In genomic region chr11:117538732-117539131, GRCm38 (mm10) we compare ENCODE assay signal across 25 mouse cellular contexts. TPM values are rescaled to one million over a fixed set of nuclear protein-coding genes. Genes with fewer than 3 reads are reported as not detected.
DNase-seq lines count a peak whose midpoint lies in the region; ATAC-seq and TF ChIP-seq lines count a peak whose summit lies in the region.
"Had no signal": no experiment of that assay in that cellular context is flagged by ENCODE, and none has a peak within 500 bp of the region (broad histone marks: within the 10 kb centered on the region; RNA-seq: fewer than 3 reads in every experiment).

No protein-coding gene starts in this region.

- ATAC-seq in hindbrain, embryonic 13.5 days (ENCODE audit: low FRiP score): no peak
- ATAC-seq in hindbrain, embryonic 16.5 days: no peak
- ATAC-seq in forebrain, embryonic 14.5 days: no peak; the same call in 1 of the 2 replicates
- ATAC-seq in forebrain, postnatal 0 days: no peak
- ATAC-seq in liver, embryonic 12.5 days: no peak
- ATAC-seq: intestine, embryonic 16.5 days had no signal

- WGBS in hindbrain, embryonic 13.5 days: 51% methylated on average over 5 of the region's 5 CpGs
- WGBS in hindbrain, embryonic 16.5 days: 49% methylated on average over 5 of the region's 5 CpGs
- 63% methylated on average over 5 of the region's 5 CpGs for WGBS in forebrain, embryonic 14.5 days
- WGBS in forebrain, postnatal 0 days: 59% methylated on average over 5 of the region's 5 CpGs
- 71% methylated on average over 5 of the region's 5 CpGs for WGBS in liver, embryonic 12.5 days (ENCODE audit: insufficient replicate concordance)

- H3K4me2 ChIP-seq in hindbrain, embryonic 13.5 days: no peak overlapping the region
- no peak overlapping the region for H3K4me2 ChIP-seq in hindbrain, embryonic 16.5 days (ENCODE audit: low read length)
- H3K4me2 ChIP-seq in forebrain, embryonic 14.5 days (ENCODE audit: low read length): no peak overlapping the region
- H3K4me2 ChIP-seq in forebrain, postnatal 0 days (ENCODE audit: low read depth): no peak overlapping the region
- no peak overlapping the region for H3K4me2 ChIP-seq in liver, embryonic 12.5 days
- H3K4me2 ChIP-seq: embryonic facial prominence, embryonic 15.5 days; heart, embryonic 12.5 days; hindbrain, embryonic 14.5 days had no signal

- 0 out of 2 replicates have a peak overlapping the region, but pooled peaks have one; percentile 19 for H3K27ac ChIP-seq in hindbrain, embryonic 13.5 days
- no peak overlapping the region for H3K27ac ChIP-seq in hindbrain, embryonic 16.5 days (ENCODE audit: low read depth, low read length)
- no peak overlapping the region for H3K27ac ChIP-seq in forebrain, embryonic 14.5 days (ENCODE audit: low read depth, low read length)
- H3K27ac ChIP-seq in forebrain, postnatal 0 days (ENCODE audit: low read depth, low read length): no peak overlapping the region
- H3K27ac ChIP-seq in liver, embryonic 12.5 days: no peak overlapping the region
- H3K27ac ChIP-seq: embryonic facial prominence, embryonic 15.5 days; gastrocnemius, adult 2 months; hindbrain, embryonic 14.5 days had no signal

- no peaks in the 10 kb centered on the region for H3K9me3 ChIP-seq in hindbrain, embryonic 13.5 days
- no peaks in the 10 kb centered on the region for H3K9me3 ChIP-seq in hindbrain, embryonic 16.5 days (ENCODE audit: control insufficient read depth, low read length)
- no peaks in the 10 kb centered on the region for H3K9me3 ChIP-seq in forebrain, embryonic 14.5 days (replicated peaks; ENCODE audit: control insufficient read depth, low read length)
- H3K9me3 ChIP-seq in forebrain, postnatal 0 days (ENCODE audit: low read length): no peaks in the 10 kb centered on the region
- no peaks in the 10 kb centered on the region for H3K9me3 ChIP-seq in liver, embryonic 12.5 days (replicated peaks)
- H3K9me3 ChIP-seq: embryonic facial prominence, embryonic 15.5 days; heart, embryonic 12.5 days had no signal

- H3K4me3 ChIP-seq in hindbrain, embryonic 13.5 days: no peak overlapping the region
- no peak overlapping the region for H3K4me3 ChIP-seq in hindbrain, embryonic 16.5 days (ENCODE audit: low read length)
- H3K4me3 ChIP-seq in forebrain, embryonic 14.5 days (ENCODE audit: low read depth, low read length): no peak overlapping the region
- no peak overlapping the region for H3K4me3 ChIP-seq in forebrain, postnatal 0 days (ENCODE audit: low read depth, low read length)
- no peak overlapping the region for H3K4me3 ChIP-seq in liver, embryonic 12.5 days
- H3K4me3 ChIP-seq: embryonic facial prominence, embryonic 15.5 days; erythroblast, embryonic 14.5 days; gastrocnemius, adult 2 months; heart, embryonic 12.5 days had no signal

- no peak overlapping the region for H3K9ac ChIP-seq in hindbrain, embryonic 13.5 days
- H3K9ac ChIP-seq in hindbrain, embryonic 16.5 days (ENCODE audit: low read depth, low read length): no peak overlapping the region
- H3K9ac ChIP-seq in forebrain, embryonic 14.5 days (ENCODE audit: low read length): no peak overlapping the region
- no peak overlapping the region for H3K9ac ChIP-seq in forebrain, postnatal 0 days
- no peak overlapping the region for H3K9ac ChIP-seq in liver, embryonic 12.5 days
- H3K9ac ChIP-seq: embryonic facial prominence, embryonic 15.5 days; heart, embryonic 12.5 days; hindbrain, embryonic 14.5 days had no signal

- DNase-seq in layer of hippocampus, postnatal 14 days (ENCODE audit: low spot score in 2 of 2): peak; percentile 26 to 56
- no peak for DNase-seq in layer of hippocampus, postnatal 25 days (ENCODE audit: extremely low spot score in 1 of 2, low spot score in 1 of 2)
- peak; percentile 63 for DNase-seq in forebrain, embryonic 14.5 days (ENCODE audit: low spot score)
- DNase-seq in forebrain, postnatal 0 days: peak; percentile 54
- DNase-seq: adrenal gland, adult 2 months; adrenal gland, postnatal 25 days; cerebellum, adult 11 months; cerebellum, adult 8-10 months; cerebellum, postnatal 14 days; embryo, embryonic 11 days; gastrocnemius, adult 2 months; gastrocnemius, postnatal 25 days had no signal

- no peaks in the 10 kb centered on the region for H3K36me3 ChIP-seq in hindbrain, embryonic 13.5 days
- H3K36me3 ChIP-seq in hindbrain, embryonic 16.5 days (ENCODE audit: control insufficient read depth, insufficient read depth, low read length): no peaks in the 10 kb centered on the region
- no peaks in the 10 kb centered on the region for H3K36me3 ChIP-seq in forebrain, embryonic 14.5 days (ENCODE audit: control insufficient read depth, insufficient read depth, low read length)
- no peaks in the 10 kb centered on the region for H3K36me3 ChIP-seq in forebrain, postnatal 0 days (ENCODE audit: insufficient read depth)
- no peaks in the 10 kb centered on the region for H3K36me3 ChIP-seq in liver, embryonic 12.5 days
- H3K36me3 ChIP-seq: embryonic facial prominence, embryonic 15.5 days; heart, embryonic 12.5 days had no signal

- peaks cover 61% of the 10 kb centered on the region for H3K4me1 ChIP-seq in hindbrain, embryonic 13.5 days (replicated peaks)
- H3K4me1 ChIP-seq in hindbrain, embryonic 16.5 days (ENCODE audit: control insufficient read depth, insufficient read depth, low read depth, low read length): peaks cover 38% of the 10 kb centered on the region
- H3K4me1 ChIP-seq in forebrain, embryonic 14.5 days (ENCODE audit: control insufficient read depth, insufficient read depth, low read length): peaks cover 34% of the 10 kb centered on the region
- peaks cover 31% of the 10 kb centered on the region for H3K4me1 ChIP-seq in forebrain, postnatal 0 days (ENCODE audit: insufficient read depth)
- no peaks in the 10 kb centered on the region for H3K4me1 ChIP-seq in liver, embryonic 12.5 days

- no peak for TF ChIP-seq CTCF in forebrain, postnatal 0 days (IDR thresholded peaks at IDR 0.05; ENCODE audit: low read depth)

- H3K27me3 ChIP-seq in hindbrain, embryonic 13.5 days: peaks cover 2% of the 10 kb centered on the region; the same call in 1 of the 2 replicates
- H3K27me3 ChIP-seq in hindbrain, embryonic 16.5 days (replicated peaks; ENCODE audit: control insufficient read depth, insufficient read depth, low read length): no peaks in the 10 kb centered on the region
- H3K27me3 ChIP-seq in forebrain, embryonic 14.5 days (replicated peaks; ENCODE audit: control insufficient read depth, insufficient read depth, low read length): no peaks in the 10 kb centered on the region
- H3K27me3 ChIP-seq in forebrain, postnatal 0 days (ENCODE audit: insufficient read depth, low read length): no peaks in the 10 kb centered on the region
- H3K27me3 ChIP-seq in liver, embryonic 12.5 days (replicated peaks): peaks cover 19% of the 10 kb centered on the region; the same call in 1 of the 2 replicates
- H3K27me3 ChIP-seq: embryonic facial prominence, embryonic 15.5 days had no signal

RNA-seq across cellular contexts. Expression of gene Gm11733, which starts 54.6 kb away (rescaled TPM):
- polyA plus RNA-seq in hindbrain, embryonic 13.5 days (2015; fragmentation: Nextera tagmentation; extraction: Ambion mirVana): not detected in 2 replicates
- polyA plus RNA-seq in hindbrain, embryonic 16.5 days (2015; fragmentation: Nextera tagmentation; extraction: Ambion mirVana): 0.06 TPM in 2 replicates
- total RNA-seq in layer of hippocampus, postnatal 14 days (2021): not detected
- total RNA-seq in layer of hippocampus, postnatal 25 days (2021): under 1 TPM; 0.12 to 0.26 TPM
- polyA plus RNA-seq in forebrain, embryonic 14.5 days (2014; fragmentation: Nextera tagmentation; extraction: Ambion mirVana): 0.09 and 0.11 TPM in 2 replicates
- 0.14 and 0.23 TPM in 2 replicates for total RNA-seq in forebrain, postnatal 0 days (2014; rRNA removed)
- polyA plus RNA-seq in forebrain, postnatal 0 days (2015; fragmentation: Nextera tagmentation; extraction: Ambion mirVana): 0.08 and 0.18 TPM in 2 replicates
- not detected in 2 replicates for polyA plus RNA-seq in liver, embryonic 12.5 days (2016; fragmentation: Nextera tagmentation; extraction: Ambion mirVana)
- total RNA-seq: adrenal gland, adult 2 months; adrenal gland, postnatal 25 days; common myeloid progenitor, adult 5-6 weeks; ES-E14; gastrocnemius, adult 2 months; gastrocnemius, postnatal 25 days; granulocyte monocyte progenitor cell, adult 5-6 weeks; heart, postnatal 25 days had no signal
- polyA plus RNA-seq: adrenal gland, adult 2 months; embryonic facial prominence, embryonic 15.5 days; erythroblast, embryonic 14.5 days; heart, embryonic 12.5 days; heart, embryonic 16.5 days; hindbrain, embryonic 14.5 days had no signal

Comparison
In these comparisons a context has a peak if more than half of its experiments do, and no peak if none do; other contexts are left out.
1. DNase-seq: peak in layer of hippocampus, postnatal 14 days (2 of 2), forebrain, embryonic 14.5 days (single experiment) and forebrain, postnatal 0 days (single experiment); none in layer of hippocampus, postnatal 25 days (0 of 2).